Mouse (Mus musculus) midbrain, embryonic 13.5 days (tissue): ENCODE measurements around the gene Syne3. TPM values are rescaled to one million over a fixed set of nuclear protein-coding genes. Genes with fewer than 3 reads are reported as not detected.

Experiments
- ATAC-seq: fragments of 200-750 bp; cut with Nextera tagmentation; 2 replicates; pipeline ENCODE4 v1.8.0; 2017; ENCODE audit warnings: mild to moderate bottlenecking, moderate TSS enrichment, moderate library complexity
- H3K27ac ChIP-seq: fragments of 300-500 bp; sonication (generic); 2 replicates; pipeline ENCODE4 v1.5.1; 2015; ENCODE audit warnings: inconsistent platforms, mild to moderate bottlenecking, moderate library complexity
- H3K27me3 ChIP-seq: fragments of 300-500 bp; sonication (generic); 2 replicates; pipeline ENCODE4 v1.6.1; 2015; ENCODE audit warnings: mild to moderate bottlenecking, inconsistent platforms
- H3K36me3 ChIP-seq: fragments of 300-500 bp; sonication (generic); 2 replicates; pipeline ENCODE4 v1.6.1; 2015; ENCODE audit warnings: mild to moderate bottlenecking, inconsistent platforms
- H3K4me1 ChIP-seq: fragments of 300-500 bp; sonication (generic); replicated peaks from 2 replicates; pipeline ENCODE4 v1.6.1; 2015; ENCODE audit warnings: inconsistent platforms
- H3K4me2 ChIP-seq: fragments of 300-500 bp; sonication (generic); replicated peaks from 2 replicates; pipeline ENCODE4 v1.6.1; 2015; ENCODE audit warnings: moderate library complexity, mild to moderate bottlenecking, inconsistent platforms
- H3K4me3 ChIP-seq: fragments of 300-500 bp; sonication (generic); replicated peaks from 2 replicates; pipeline ENCODE4 v1.5.1; 2015; ENCODE audit warnings: mild to moderate bottlenecking, inconsistent platforms
- H3K9ac ChIP-seq: fragments of 300-500 bp; sonication (generic); replicated peaks from 2 replicates; pipeline ENCODE4 v1.6.1; 2015; ENCODE audit warnings: mild to moderate bottlenecking, inconsistent platforms
- H3K9me3 ChIP-seq: fragments of 300-500 bp; sonication (generic); 2 replicates; pipeline ENCODE4 v1.6.1; 2016; ENCODE audit warnings: mild to moderate bottlenecking, inconsistent platforms
- WGBS: fragments of 180-500 bp; shearing (Covaris S2); methylation state at CpG from one replicate; pipeline ENCODE4 v1.1.7; 2015; 5-methylcytosine and 5-hydroxymethylcytosine counted together
- polyA plus RNA-seq: library from polyadenylated mRNA; unstranded; fragments of >200 nt; fragmentation: Nextera tagmentation; extraction: Ambion mirVana; gene quantifications from 2 replicates; pipeline ENCODE4 v1.2.1, GENCODE M21; 2015

Syne3 gene
- polyA plus RNA-seq, 1 experiment from 2014 or later, result 0.17 TPM

GRCm38 (mm10) chr12:104996012-104996728 lies 13.4 kb downstream of the Syne3 start:
- no peak for ATAC-seq
- no peak overlapping the region for H3K4me2 ChIP-seq
- 0 out of 2 replicates have a peak, but pooled peaks cover 6% of the 10 kb centered on the region for H3K4me1 ChIP-seq
- H3K4me3 ChIP-seq, result no peak overlapping the region
- H3K27ac ChIP-seq, result no peak overlapping the region
- peaks cover 10% of the 10 kb centered on the region; the same call in 1 of the 2 replicates for H3K27me3 ChIP-seq
- no peak overlapping the region for H3K9ac ChIP-seq
- no peaks in the 10 kb centered on the region for H3K36me3 ChIP-seq
- H3K9me3 ChIP-seq, result no peaks in the 10 kb centered on the region
- 89% methylated on average over 9 of the region's 9 CpGs for WGBS

DNA sequence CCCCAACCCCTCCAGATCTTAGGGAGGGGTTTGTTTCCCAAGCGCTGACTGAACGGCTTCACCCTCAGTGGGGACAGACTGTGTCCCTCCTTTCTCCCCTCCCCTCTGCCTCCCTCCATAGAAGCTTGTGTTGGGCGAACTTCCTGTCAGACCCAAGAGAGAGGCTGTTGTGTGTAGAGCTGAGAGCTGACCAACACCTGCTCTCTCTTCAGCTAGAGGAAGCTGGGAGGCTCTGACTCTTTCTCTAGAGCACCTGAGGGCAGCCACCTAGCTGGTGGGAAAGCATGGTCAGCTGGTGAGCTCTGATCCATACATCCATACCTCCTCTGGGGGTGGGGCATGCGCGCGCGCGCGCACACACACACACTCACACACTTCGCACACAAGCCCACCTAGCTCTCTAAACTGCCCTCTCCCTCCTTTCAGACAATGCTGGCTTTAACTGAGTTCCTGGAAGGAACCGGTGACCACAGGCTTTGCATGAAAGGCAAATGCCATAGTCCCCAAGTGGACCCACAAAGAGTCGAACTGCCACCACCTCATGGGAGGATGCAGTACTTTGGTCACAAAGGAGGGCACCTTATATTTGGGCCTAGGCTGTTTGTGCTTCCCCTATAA lies 14.2 kb downstream of the Syne3 start:
- Histone ChIP-seq H3K4me3 (no peak overlapping the region), H3K27ac (no peak overlapping the region), H3K36me3 (no peaks in the 10 kb centered on the region), H3K9me3 (no peaks in the 10 kb centered on the region), H3K4me1 (0 out of 2 replicates have a peak, but pooled peaks cover 6% of the 10 kb centered on the region), H3K4me2 (no peak overlapping the region), H3K27me3 (peaks cover 3% of the 10 kb centered on the region; the same call in 1 of the 2 replicates), H3K9ac (no peak overlapping the region)
- ATAC-seq, result 0 out of 2 replicates have a peak, but pooled peaks have one; percentile 40
- WGBS, result 90% methylated on average over 12 of the region's 12 CpGs

GRCm38 (mm10) chr12:104992838-104993237 lies 16.8 kb downstream of the Syne3 start:
- Histone ChIP-seq H3K36me3 (no peaks in the 10 kb centered on the region), H3K4me1 (no peaks in the 10 kb centered on the region), H3K4me3 (no peak overlapping the region), H3K27me3 (no peaks in the 10 kb centered on the region), H3K9me3 (no peaks in the 10 kb centered on the region), H3K27ac (no peak overlapping the region), H3K4me2 (no peak overlapping the region), H3K9ac (no peak overlapping the region)
- WGBS, result 87% methylated on average over 8 of the region's 8 CpGs
- ATAC-seq, result no peak

GRCm38 (mm10) chr12:104992123-104992741 lies 17.4 kb downstream of the Syne3 start:
- H3K27me3 ChIP-seq, result no peaks in the 10 kb centered on the region
- H3K27ac ChIP-seq, result no peak overlapping the region
- H3K4me1 ChIP-seq, result no peaks in the 10 kb centered on the region
- H3K4me3 ChIP-seq, result no peak overlapping the region
- no peak overlapping the region for H3K9ac ChIP-seq
- H3K9me3 ChIP-seq, result no peaks in the 10 kb centered on the region
- ATAC-seq, result no peak
- 90% methylated on average over 10 of the region's 10 CpGs for WGBS
- H3K36me3 ChIP-seq, result no peaks in the 10 kb centered on the region
- no peak overlapping the region for H3K4me2 ChIP-seq

- 89% methylated on average over 13 of the region's 13 CpGs for WGBS
- Histone ChIP-seq H3K4me1 (no peaks in the 10 kb centered on the region), H3K4me3 (no peak overlapping the region), H3K36me3 (no peaks in the 10 kb centered on the region), H3K27ac (no peak overlapping the region), H3K4me2 (no peak overlapping the region), H3K9me3 (no peaks in the 10 kb centered on the region), H3K9ac (no peak overlapping the region), H3K27me3 (no peaks in the 10 kb centered on the region)
- no peak for ATAC-seq
Observed at GRCm38 (mm10) chr12:104990741-104991454, 18.7 kb downstream of the Syne3 start.

- Histone ChIP-seq H3K4me2 (no peak overlapping the region), H3K9ac (no peak overlapping the region), H3K27ac (no peak overlapping the region), H3K9me3 (no peaks in the 10 kb centered on the region), H3K36me3 (no peaks in the 10 kb centered on the region), H3K4me3 (no peak overlapping the region), H3K4me1 (0 out of 2 replicates have a peak, but pooled peaks cover 8% of the 10 kb centered on the region), H3K27me3 (no peaks in the 10 kb centered on the region)
- no peak for ATAC-seq
- WGBS, result 44% methylated on average over 7 of the region's 7 CpGs
Observed at GRCm38 (mm10) chr12:104987936-104988335, 21.7 kb downstream of the Syne3 start.

GRCm38 (mm10) chr12:104986781-104987180 lies 22.8 kb downstream of the Syne3 start:
- H3K27me3 ChIP-seq, result no peaks in the 10 kb centered on the region
- no peak overlapping the region for H3K27ac ChIP-seq
- WGBS, result 93% methylated on average over 9 of the region's 9 CpGs
- no peaks in the 10 kb centered on the region for H3K9me3 ChIP-seq
- no peak overlapping the region for H3K4me2 ChIP-seq
- ATAC-seq, result no peak
- no peak overlapping the region for H3K9ac ChIP-seq
- no peak overlapping the region for H3K4me3 ChIP-seq
- H3K4me1 ChIP-seq, result 0 out of 2 replicates have a peak, but pooled peaks cover 8% of the 10 kb centered on the region
- H3K36me3 ChIP-seq, result no peaks in the 10 kb centered on the region

GRCm38 (mm10) chr12:104986001-104986400 lies 23.6 kb downstream of the Syne3 start:
- no peak overlapping the region for H3K4me2 ChIP-seq
- no peak overlapping the region for H3K27ac ChIP-seq
- H3K27me3 ChIP-seq, result no peaks in the 10 kb centered on the region
- H3K4me1 ChIP-seq, result 0 out of 2 replicates have a peak, but pooled peaks cover 8% of the 10 kb centered on the region
- no peak overlapping the region for H3K4me3 ChIP-seq
- no peak for ATAC-seq
- no peak overlapping the region for H3K9ac ChIP-seq
- H3K36me3 ChIP-seq, result no peaks in the 10 kb centered on the region
- H3K9me3 ChIP-seq, result no peaks in the 10 kb centered on the region
- WGBS, result 88% methylated on average over 2 of the region's 2 CpGs

- 80% methylated on average over 5 of the region's 5 CpGs for WGBS
- Histone ChIP-seq H3K4me1 (0 out of 2 replicates have a peak, but pooled peaks cover 8% of the 10 kb centered on the region), H3K4me2 (no peak overlapping the region), H3K27ac (no peak overlapping the region), H3K4me3 (no peak overlapping the region), H3K9ac (no peak overlapping the region), H3K27me3 (no peaks in the 10 kb centered on the region), H3K9me3 (no peaks in the 10 kb centered on the region), H3K36me3 (no peaks in the 10 kb centered on the region)
- ATAC-seq, result no peak
Observed at GRCm38 (mm10) chr12:104985088-104985487, 24.5 kb downstream of the Syne3 start.

DNA sequence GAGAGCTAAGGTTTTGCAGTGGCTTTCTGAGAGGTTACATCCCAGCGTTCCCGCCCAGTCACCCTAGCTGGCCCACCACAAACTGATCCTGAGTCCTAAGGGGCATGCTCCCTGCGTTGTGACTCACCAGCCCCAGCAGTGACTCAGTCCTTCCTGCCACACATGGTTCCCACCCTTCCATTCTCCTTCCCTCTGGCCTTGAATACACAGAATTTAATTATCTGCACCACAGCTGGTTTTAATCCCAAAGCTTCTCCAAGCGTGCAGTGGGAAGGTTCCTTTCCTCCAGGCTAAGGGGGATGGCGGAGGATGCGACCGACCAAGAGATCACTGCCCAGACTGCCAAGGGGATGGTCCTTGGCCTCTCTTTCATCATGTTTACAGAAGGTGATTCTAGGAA lies 26.1 kb downstream of the Syne3 start:
- no peaks in the 10 kb centered on the region for H3K27me3 ChIP-seq
- no peak overlapping the region for H3K9ac ChIP-seq
- no peaks in the 10 kb centered on the region for H3K36me3 ChIP-seq
- no peak for ATAC-seq
- peaks cover 12% of the 10 kb centered on the region for H3K4me1 ChIP-seq
- whole genome bisulfite sequencing, result 38% methylated on average over 7 of the region's 7 CpGs
- no peaks in the 10 kb centered on the region for H3K9me3 ChIP-seq
- no peak overlapping the region for H3K4me3 ChIP-seq
- no peak overlapping the region for H3K27ac ChIP-seq
- H3K4me2 ChIP-seq, result no peak overlapping the region

GRCm38 (mm10) chr12:104978943-104979723 lies 30.5 kb downstream of the Syne3 start:
- H3K4me3 ChIP-seq, result no peak overlapping the region
- H3K4me2 ChIP-seq, result no peak overlapping the region
- 0 out of 2 replicates have a peak, but pooled peaks have one; percentile 44 for ATAC-seq
- H3K27ac ChIP-seq, result 0 out of 2 replicates have a peak overlapping the region, but pooled peaks have one; percentile 16
- no peaks in the 10 kb centered on the region for H3K27me3 ChIP-seq
- WGBS, result 67% methylated on average over 22 of the region's 22 CpGs
- H3K9me3 ChIP-seq, result no peaks in the 10 kb centered on the region
- peaks cover 16% of the 10 kb centered on the region for H3K4me1 ChIP-seq
- no peaks in the 10 kb centered on the region for H3K36me3 ChIP-seq
- no peak overlapping the region for H3K9ac ChIP-seq
